Mouse (Mus musculus) CH12F3 (cell line): Measurements from ENCODE around the gene Susd6.

Source experiments
- in situ Hi-C: fragments of 300-500 bp; cut with MboI; formaldehyde crosslinking; loops from 2 replicates; pipeline ENCODE4 v1.14.3; 2020; ENCODE audit warnings: low sequenced_read_pairs

Susd6 gene

GRCm38 (mm10) chr12:80789849-80790694, at the start of gene Susd6:
TSS of gene Susd6 (plus strand) at chr12:80790510.
- in situ Hi-C loops, result no loop called here

- in situ Hi-C loops, result no loop called here
These were observed 45.7 kb upstream of the Susd6 start for GRCm38 (mm10) chr12:80744614-80745013.

DNA sequence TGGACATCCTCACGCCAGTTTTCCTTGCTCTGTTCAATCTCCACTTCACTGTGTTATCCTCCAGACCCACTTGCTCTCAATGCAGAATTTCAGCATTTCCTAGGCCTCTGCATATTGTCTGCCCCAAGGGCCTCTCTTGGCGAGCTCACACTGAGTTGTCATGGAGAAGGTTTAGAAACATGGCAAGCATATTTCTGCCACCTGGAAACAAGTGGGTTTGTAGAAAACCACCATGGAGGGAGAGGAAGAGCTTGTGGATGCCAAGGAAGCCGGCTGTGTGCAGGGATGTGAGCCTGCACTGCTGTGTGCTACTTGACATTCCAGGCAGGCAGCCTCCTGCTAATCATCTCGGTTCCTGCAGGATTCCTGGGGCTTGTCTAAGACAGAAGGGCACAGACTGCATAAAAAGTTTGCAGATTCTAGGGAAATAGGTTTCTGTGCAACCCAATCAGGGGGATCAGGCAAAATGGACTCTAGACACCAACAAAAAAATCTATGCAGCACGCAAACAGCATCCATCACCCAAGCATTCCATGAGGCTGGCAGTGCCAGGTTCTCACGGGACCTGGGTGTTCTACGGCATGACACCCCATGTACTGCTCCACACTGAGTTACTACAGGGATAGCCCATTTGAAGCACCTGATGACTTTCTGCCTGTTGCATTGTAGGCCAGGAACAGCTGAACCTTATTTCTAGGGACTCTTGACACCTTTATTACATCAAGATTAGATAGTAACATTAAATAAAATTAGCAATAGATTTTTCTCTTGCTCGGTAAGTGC, 44.1 kb upstream of the Susd6 start:
- in situ Hi-C loops, result no loop called here

DNA sequence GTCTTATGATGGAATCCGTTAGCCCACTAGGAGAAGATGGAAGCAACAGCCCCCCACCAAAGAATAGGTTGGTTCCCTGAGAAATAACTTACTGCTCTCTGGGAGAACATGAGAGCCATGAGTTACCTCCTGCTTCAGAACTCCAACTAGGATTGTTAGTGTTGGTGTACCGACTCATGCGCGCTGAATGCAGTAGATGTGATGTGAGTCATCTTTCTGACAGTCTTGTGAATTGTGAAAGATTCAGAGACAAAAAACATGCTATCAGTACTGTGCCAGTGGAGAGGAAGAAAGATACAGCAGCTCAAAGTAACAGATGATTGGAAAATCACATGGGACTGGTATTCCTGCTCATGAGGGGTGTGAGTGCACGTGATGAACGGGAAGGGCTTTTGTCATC, 38.8 kb upstream of the Susd6 start:
- in situ Hi-C loops, result no loop called here

DNA sequence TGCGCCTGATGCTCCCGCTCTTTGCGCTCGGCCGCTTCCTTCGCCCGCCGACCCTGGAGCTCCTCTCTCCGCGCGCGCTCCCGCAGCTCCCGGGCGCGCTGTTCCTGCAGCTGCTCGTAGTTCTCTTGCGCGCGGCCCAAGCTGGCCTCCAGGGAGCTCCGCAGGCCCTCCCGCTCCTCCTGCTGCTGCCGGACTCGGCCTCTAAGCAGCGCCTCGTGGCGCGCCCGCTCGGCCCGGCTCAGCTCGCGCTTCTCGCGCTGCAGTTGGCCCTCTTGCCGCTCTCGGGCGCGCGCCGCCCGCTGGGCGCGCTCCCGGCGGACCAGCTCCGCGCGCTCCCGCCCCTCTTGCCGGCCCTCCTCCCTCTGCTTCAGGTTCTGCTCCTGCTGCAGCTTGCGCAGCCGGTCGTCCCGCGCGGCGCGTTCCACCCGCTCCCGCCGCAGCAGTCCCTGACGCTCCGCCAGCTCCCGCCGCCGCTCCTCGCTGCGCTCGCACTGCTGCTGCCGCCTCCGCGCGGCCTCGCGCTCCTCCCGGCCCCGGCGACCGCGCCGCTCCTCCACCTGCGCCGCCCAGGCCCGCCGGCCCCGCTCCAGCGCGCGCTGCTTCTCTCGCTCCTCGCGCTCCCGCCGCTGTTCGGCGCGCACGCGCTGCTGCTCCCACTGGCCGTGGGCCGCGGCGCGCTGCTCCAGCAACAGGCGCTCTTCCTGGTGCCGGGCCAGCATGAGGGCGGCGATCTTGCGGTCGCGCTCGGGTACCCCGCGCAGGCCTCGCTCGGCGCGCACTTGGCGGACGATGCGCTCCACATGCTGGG, 32.4 kb upstream of the Susd6 start:
- in situ Hi-C loops, result no loop called here

DNA sequence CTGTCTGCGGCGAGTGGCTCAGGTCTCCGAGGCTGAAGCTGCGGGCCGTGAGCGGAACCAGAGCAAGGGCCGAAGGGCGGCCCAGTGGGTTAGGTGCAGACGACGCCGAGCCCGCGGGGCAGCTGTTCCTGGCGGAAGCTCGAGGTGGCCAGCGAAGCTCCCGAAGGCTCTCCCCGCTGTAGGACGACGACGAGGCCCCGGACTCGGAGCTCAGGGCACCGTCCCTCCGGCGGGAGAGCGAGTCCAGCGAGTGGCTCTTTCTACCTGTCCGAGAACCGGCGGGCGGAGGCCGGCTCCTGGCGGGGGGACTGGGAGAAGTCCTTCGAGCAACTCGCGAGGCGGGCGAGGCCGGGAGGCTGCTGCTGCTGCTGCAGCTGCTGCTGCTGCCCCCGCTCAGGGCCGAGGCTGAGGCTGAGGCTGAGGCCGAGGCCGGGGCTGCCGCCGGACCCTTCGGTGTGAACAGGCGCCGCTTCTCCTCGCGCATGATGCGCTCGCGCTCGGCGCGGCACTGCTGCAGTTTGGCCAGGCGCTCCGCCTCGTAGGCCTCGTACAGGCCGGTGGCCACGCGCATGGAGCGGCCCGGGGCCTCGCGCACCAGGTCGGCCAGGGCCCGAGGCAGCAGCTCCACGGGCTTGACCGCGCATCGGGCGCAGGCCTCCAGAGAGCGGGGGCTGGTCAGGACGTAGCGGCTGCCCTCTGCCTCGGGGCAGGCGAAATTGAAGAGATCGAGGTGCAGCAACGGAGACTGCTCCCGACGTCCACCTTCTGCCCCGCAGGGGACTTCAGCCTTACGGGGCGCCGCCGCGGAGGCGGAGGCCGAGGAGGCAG, 31.5 kb upstream of the Susd6 start:
- in situ Hi-C loops, result no loop called here

DNA sequence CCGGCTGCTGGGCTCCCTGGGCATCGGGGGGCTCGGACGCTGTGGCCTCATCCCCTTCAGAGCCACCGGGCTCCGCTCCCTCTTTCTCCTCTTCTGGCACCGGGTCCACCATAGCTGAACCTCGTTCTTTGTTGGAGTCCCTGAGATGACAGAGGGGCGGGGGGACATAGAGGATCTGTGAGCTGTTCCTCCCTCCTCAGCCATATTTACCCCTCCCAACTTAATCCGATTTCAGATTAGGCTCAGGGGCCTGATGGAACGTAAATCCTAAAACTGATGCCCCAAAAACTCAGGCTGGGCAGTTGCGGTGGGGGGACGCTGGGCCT, 31.0 kb upstream of the Susd6 start:
- in situ Hi-C loops, result no loop called here

DNA sequence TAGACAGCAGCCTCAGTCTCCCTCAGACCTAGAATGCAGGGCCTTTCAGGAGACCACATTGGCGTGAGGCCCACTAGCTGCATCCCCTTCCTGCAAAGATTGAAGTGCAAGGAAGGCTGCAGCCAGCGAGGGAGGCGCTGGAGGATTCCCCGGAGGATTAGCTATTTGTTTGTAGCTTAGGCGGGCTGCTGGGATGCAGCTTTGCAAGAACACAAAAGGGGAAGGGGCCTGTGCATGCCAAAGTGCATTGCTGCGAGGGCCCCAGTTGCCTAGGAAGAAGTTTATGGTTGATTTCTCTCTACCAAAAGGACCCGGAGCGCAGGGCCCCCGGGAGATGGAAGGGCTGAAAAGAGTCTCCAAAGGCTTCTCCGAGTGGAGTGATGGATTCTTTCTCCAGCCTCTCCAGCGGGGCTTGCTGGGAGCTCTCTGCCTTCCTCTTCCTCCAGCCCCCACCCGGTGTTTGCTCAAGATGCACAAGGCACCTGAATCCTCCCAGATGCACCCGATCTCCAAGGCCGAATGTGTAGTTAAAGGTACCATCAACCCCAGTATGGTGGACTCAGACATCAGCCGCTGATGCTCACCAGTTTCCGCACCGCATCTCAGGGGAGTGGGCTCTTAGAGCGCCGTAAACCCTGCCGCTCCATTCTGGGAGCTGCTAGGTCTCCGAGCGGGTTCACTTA, 30.5 kb upstream of the Susd6 start:
- in situ Hi-C loops, result no loop called here

- in situ Hi-C loops, result no loop called here
These were observed 29.9 kb upstream of the Susd6 start, which contains the start of gene Ccdc177 for GRCm38 (mm10) chr12:80760396-80760801. TSS of gene Ccdc177 (minus strand) at chr12:80760687.

DNA sequence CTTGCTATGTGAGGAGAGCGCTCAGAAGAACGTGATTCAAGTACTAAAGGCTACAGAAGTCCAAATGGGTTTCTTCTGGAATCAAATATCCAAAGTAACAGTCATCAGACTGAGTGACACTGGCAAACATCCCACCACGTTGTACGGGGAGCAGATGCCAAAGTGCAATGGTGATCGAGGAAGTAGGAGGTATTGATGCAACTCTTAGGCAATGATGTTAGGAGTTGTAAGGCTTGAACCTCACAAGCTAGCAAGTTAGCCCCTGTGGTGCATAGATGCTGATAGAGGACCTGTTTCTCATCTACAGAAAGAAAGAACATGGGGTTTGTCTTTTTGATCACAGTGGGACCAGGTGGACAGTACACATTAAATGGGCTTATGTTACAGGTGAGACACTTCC, 27.3 kb upstream of the Susd6 start:
- in situ Hi-C loops, result no loop called here

GRCm38 (mm10) chr12:80764116-80764515, 26.2 kb upstream of the Susd6 start:
- in situ Hi-C loops, result no loop called here

DNA sequence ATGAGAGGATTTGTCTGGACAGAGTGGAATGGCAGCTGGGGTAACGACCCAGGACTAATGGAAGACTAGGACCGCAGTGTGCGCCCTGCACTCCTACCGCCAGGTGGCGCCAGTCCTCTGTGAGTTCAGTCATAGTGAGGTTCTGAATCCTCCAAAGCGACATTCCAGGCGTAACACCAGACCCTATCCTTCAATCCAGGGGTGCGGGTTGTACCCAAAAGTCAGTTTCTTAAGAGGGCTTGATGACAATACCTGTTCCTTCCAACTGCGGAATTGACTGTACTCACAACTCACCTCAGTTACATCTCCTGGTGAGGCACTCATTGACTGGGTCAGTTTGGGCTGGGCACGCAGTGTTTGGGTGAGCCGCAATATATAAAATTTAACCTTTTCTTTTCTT, 20.6 kb upstream of the Susd6 start:
- in situ Hi-C loops, result loop anchor here (5.0 kb wide), 1 partner anchor 128 kb away; no protein-coding TSS in a partner anchor

DNA sequence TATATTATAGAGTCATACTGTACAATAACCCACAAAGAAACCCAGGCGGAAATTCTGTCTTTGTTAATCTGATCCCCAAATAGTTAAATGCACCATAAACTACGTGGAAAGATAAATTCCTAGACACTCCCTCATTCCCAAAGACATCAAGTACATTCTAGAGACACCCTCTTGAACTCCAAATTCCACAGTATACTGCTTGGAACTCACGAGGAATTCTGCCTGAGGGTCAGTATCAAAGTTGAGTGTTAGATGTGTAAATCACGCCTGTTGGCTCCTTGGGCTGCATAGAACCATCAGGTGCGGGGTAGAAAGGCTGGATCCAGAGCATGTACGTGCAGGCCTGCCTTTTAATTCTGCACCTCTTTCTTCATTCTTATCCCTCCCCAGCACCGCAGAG, 15.5 kb upstream of the Susd6 start:
- in situ Hi-C loops, result no loop called here

DNA sequence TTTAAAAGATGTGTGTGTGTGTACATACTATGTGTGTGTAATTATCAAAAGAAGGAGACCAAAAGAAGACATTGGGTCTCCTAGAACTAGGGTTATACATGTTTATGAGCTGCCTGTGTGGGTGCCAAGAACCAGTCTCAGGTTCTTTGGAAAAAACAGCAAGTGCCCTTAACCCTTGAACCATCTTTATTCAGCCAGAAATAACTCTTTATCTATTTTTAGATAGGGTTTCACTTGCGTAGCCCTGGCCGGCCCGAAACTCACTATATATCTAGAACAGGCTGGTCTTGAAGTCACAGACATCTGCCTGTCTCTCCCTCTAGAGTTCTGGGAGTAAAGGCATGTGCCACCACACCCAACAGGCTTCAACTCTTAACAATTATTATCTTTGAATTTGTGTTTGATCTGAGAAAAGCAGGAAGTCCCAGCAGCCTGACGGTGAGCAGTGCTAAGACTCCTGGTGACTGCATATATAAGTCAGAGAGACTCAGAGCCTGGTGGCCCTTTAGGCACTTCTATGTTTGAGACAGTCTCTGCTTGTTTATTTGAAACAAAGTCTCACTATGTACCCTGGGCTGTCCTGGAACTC, 14.2 kb upstream of the Susd6 start:
- in situ Hi-C loops, result no loop called here

DNA sequence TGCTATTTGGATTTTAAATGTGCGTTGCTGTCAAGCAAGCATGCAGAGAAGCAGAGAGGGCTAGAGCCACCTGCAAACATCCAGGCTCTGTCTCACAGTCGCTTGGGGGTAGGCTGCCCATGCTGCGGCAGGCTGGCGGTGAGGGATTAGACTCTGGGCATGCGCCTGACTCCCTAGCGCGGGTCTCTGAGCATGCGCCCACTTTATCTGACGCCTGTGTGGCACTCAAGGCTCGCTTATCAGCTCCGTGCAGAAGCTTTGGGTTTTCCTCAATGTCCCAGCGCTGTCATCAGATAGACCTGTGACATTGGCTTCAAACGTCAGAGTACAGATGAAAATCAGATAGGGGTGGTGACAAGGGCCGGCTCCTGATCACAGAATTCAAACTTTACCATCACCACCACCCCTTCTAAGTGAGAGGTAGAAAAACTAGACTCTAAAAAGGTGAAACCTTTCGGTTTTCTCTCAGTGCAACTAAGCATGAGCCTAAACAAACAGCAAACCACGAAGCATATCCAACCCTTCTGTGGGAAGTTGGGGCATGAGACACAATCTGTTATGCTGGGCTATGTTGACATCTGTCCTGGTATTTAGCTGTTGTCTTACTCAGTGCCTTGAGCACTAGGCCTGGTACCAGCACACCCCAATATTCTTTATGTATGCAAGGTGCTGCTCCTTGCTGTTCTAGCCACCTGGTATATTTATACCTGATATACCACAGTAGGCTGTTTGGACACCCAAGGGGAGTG, 11.9 kb upstream of the Susd6 start:
- in situ Hi-C loops, result no loop called here

GRCm38 (mm10) chr12:80779760-80780159, 10.6 kb upstream of the Susd6 start:
- in situ Hi-C loops, result no loop called here

DNA sequence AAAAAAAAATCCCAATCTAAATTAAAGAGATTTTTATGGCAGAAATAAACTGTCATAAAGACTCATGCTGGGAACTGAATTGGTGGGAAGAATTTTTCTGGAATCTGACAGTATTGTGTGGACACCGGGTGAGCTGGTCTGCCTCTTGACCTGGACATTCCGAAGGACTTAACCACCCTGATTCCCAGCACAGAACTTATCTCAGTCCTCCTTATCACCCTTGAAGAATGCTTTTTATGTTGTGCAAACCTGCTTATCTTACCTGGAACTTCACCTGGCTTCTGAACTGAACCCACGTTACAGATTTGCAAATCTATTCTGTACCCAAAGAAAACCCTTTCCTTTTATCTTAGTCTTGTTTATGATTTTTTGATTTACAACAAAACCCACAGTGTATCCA, 8.1 kb upstream of the Susd6 start:
- in situ Hi-C loops, result no loop called here

GRCm38 (mm10) chr12:80782892-80783291, 7.4 kb upstream of the Susd6 start:
- in situ Hi-C loops, result no loop called here

- in situ Hi-C loops, result no loop called here
These were observed 6.4 kb upstream of the Susd6 start for GRCm38 (mm10) chr12:80783889-80784288.
